Mouse (Mus musculus) mammary gland, adult 2 months (tissue): ENCODE results near the gene Arl2. TPM values are rescaled to one million over a fixed set of nuclear protein-coding genes. Genes with fewer than 3 reads are reported as not detected.

Experiments
- polyA plus RNA-seq: library from polyadenylated mRNA; depleted of rRNA; stranded (reverse); fragments of >200 nt; gene quantifications from 2 replicates; pipeline ENCODE4 v1.2.3, GENCODE M21; 2012; ENCODE audit warnings: low replicate concordance; rRNA removed

The Arl2 gene
- 175 and 200 TPM in 2 replicates for polyA plus RNA-seq

DNA sequence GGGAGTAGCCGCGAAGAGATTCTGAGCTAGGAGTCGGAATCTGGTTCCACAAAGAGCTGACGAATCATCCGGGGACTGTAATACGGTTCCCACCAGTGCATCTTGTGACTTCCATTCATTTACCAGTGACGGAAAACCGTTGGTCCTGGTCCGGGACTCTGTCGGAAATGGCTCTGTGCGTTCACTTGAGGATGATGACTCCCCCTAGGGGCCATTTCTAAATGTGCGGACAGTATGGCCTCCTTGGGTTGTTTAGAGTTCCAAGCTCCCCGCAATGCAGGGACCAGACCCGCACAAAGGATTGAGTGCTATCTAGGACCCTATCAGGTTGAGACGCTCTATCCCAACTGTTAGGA, at the start of gene Arl2:
Gene Arl2, minus strand, starts transcription at position 155 of the 356 bp plus-strand sequence.

DNA sequence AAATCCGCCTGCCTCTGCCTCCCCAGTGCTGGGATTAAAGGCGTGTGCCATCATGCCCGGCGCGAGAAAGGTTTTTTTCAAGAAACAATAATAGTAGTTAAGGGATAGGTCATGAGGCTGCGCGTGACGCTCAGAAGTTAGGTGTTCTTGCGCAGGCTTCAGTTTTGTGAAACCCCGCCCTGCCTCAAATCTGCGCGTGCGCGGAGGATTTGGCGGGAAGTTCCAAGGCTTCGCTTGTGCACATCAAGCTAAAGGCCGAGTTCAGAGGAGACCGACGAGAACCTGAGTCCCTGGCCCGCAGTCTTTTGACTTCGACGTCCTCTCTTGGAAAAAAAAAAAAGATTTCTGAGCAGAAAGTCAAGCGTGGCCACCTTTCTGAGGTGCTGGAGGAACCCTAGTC, 42.8 kb upstream of the Arl2 start, which contains the start of gene Majin:
Gene Majin, plus strand, starts transcription at position 258 of the 400 bp plus-strand sequence.

GRCm38 (mm10) chr19:6140678-6141393, 512 bp downstream of the Arl2 start, which contains the start of gene Batf2:
TSS of gene Batf2 (plus strand) at chr19:6140983.

DNA sequence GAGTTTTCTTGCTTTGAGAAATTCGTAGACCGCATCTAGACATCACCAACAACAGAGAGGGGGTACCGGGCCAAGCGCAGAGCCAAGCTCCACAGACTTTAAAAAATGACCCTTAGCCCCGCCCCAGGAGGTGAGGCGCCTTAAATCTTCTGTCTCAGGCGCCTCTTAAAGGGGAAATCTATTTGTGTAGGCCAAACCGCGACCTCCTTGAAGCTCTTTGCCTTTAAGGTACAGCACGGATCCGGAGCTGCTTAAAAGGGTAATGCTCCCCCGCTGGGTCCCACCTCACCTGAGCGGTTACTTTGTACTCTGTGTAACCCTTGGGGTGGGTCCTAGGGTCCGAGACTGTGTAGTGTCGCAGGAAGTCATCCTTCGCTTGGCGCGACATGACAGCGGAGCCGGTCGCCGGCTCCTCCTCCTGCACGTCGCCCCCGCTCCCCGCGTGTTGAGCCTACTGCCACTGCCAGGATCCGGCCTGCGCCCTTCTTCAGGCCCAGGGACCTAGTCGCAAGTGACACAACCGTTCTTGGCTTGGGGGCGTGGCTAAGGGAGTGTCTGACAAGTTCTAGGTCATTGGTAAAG, 13.5 kb downstream of the Arl2 start, which contains the start of gene Snx15:
Gene Snx15, minus strand, starts transcription at position 545 of the 582 bp plus-strand sequence.

DNA sequence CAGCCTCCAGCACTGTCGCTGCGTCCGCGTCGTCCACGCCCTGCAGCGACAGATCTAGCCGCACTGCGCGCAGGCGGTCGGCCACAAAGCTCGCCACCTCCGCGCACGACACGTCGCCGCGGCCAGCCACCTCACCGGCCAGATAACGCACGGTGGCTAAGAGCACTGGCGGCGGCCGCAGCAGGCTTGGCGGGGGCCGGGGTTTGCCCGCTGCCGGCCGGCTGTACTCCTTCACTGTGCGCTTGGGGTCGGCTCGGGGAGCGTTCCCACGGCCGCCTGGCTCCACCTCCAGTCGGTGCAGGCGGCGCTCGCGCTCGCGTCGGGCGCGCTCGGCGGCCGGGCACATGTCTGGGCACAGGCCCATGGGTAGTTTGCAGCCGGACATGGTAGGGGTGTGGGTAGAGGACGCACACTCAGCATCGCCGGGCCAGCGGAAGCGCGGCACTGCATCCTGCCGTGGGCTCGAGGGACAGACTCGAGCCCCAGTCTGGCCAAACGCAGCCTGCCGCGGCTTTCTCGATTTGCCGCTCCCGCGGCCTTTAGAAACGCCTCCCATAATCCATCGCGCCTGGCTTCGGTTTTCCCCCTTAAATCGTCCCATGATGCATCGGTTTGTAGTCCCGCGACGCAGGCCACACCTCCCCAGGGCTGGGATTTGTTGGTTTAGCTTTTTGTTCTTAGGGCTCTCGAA, 23.2 kb downstream of the Arl2 start, which contains the start of gene Sac3d1:
Gene Sac3d1, minus strand, starts transcription at position 665 of the 691 bp plus-strand sequence.

GRCm38 (mm10) chr19:6105586-6105985, 35.8 kb downstream of the Arl2 start, which contains the start of gene Naaladl1:
TSS of gene Naaladl1 (plus strand) at chr19:6105782.

GRCm38 (mm10) chr19:6094119-6094518, 47.2 kb downstream of the Arl2 start, which contains the start of gene AC131692.1:
TSS of gene AC131692.1 (plus strand) at chr19:6094419.

GRCm38 (mm10) chr19:6084478-6085248, 56.7 kb downstream of the Arl2 start, which contains the start of the genes Zfpl1 and Cdca5:
TSS of gene Zfpl1 (minus strand) at chr19:6084956.
TSS of gene Cdca5 (plus strand) at chr19:6084983.

Other genes with a start within 250 kb of the Arl2 start
- 0.32 and 0.38 TPM in 2 replicates for gene Tigd3, start 247.4 kb downstream of the Arl2 start, polyA plus RNA-seq
- 74.6 and 123 TPM in 2 replicates for gene Dpf2, start 228.5 kb downstream of the Arl2 start, polyA plus RNA-seq
- 13.5 and 26.4 TPM in 2 replicates for gene Cdc42ep2, start 216.7 kb downstream of the Arl2 start, polyA plus RNA-seq
- gene Pola2, start 177.3 kb downstream of the Arl2 start, polyA plus RNA-seq: 40.1 and 53.8 TPM in 2 replicates
- gene Slc22a20, start 155.4 kb downstream of the Arl2 start, polyA plus RNA-seq: not detected in 2 replicates
- gene Capn1, start 125.7 kb downstream of the Arl2 start, polyA plus RNA-seq: 64.2 and 65.9 TPM in 2 replicates
- 54.9 and 85.1 TPM in 2 replicates for gene Syvn1, start 95.0 kb downstream of the Arl2 start, polyA plus RNA-seq
- gene Mrpl49, start 83.8 kb downstream of the Arl2 start, polyA plus RNA-seq: 14.1 and 24.4 TPM in 2 replicates
- 1,145 and 2,495 TPM in 2 replicates for gene Fau, start 83.7 kb downstream of the Arl2 start, polyA plus RNA-seq
- gene Znhit2, start 80.4 kb downstream of the Arl2 start, polyA plus RNA-seq: 40.9 and 104 TPM in 2 replicates
- gene Tm7sf2, start 73.2 kb downstream of the Arl2 start, polyA plus RNA-seq: 37.7 and 55.5 TPM in 2 replicates
- gene Vps51, start 64.3 kb downstream of the Arl2 start, polyA plus RNA-seq: 71.5 and 79.3 TPM in 2 replicates
- gene Tmem262, start 61.5 kb downstream of the Arl2 start, polyA plus RNA-seq: 0.68 TPM in 1 of 2 replicates, not detected in the other
- gene Gm28374, start 59.3 kb downstream of the Arl2 start, polyA plus RNA-seq: 0.51 TPM in 1 of 2 replicates, not detected in the other
- 101 and 107 TPM in 2 replicates for gene Zfpl1, start 56.6 kb downstream of the Arl2 start, polyA plus RNA-seq
- gene Cdca5, start 56.6 kb downstream of the Arl2 start, polyA plus RNA-seq: 0.92 and 0.93 TPM in 2 replicates
- gene AC131692.1, start 47.1 kb downstream of the Arl2 start, polyA plus RNA-seq: not detected in 2 replicates
- 0.19 and 0.37 TPM in 2 replicates for gene Naaladl1, start 35.8 kb downstream of the Arl2 start, polyA plus RNA-seq
- gene Sac3d1, start 22.9 kb downstream of the Arl2 start, polyA plus RNA-seq: 22.6 and 60.4 TPM in 2 replicates
- 37.7 and 57.2 TPM in 2 replicates for gene Snx15, start 13.2 kb downstream of the Arl2 start, polyA plus RNA-seq
- 7.9 and 11.2 TPM in 2 replicates for gene Batf2, start 565 bp downstream of the Arl2 start, polyA plus RNA-seq
- gene Majin, start 42.8 kb upstream of the Arl2 start, polyA plus RNA-seq: 0.11 TPM in 1 of 2 replicates, not detected in the other
- 0.78 and 1.8 TPM in 2 replicates for gene Gpha2, start 84.8 kb upstream of the Arl2 start, polyA plus RNA-seq
- 76.3 and 129 TPM in 2 replicates for gene Ppp2r5b, start 94.3 kb upstream of the Arl2 start, polyA plus RNA-seq
- gene Atg2a, start 100.1 kb upstream of the Arl2 start, polyA plus RNA-seq: 50.4 and 85.0 TPM in 2 replicates
- gene Ehd1, start 135.2 kb upstream of the Arl2 start, polyA plus RNA-seq: 203 and 545 TPM in 2 replicates
- gene Cdc42bpg, start 164.9 kb upstream of the Arl2 start, polyA plus RNA-seq: 10.9 and 19.0 TPM in 2 replicates
- 43.7 and 71.6 TPM in 2 replicates for gene Men1, start 193.4 kb upstream of the Arl2 start, polyA plus RNA-seq
- gene Map4k2, start 199.6 kb upstream of the Arl2 start, polyA plus RNA-seq: 179 and 444 TPM in 2 replicates
- gene Sf1, start 222.1 kb upstream of the Arl2 start, polyA plus RNA-seq: 102 and 381 TPM in 2 replicates
- 4.9 and 1,127 TPM in 2 replicates for gene Pygm, start 242.9 kb upstream of the Arl2 start, polyA plus RNA-seq